Mouse (Mus musculus): ENCODE data around the gene Ncapd2. TPM values are rescaled to one million over a fixed set of nuclear protein-coding genes. Genes with fewer than 3 reads are reported as not detected.
"Not testable (repeated sequence)": the region's sequence is repeated elsewhere in the genome, so short reads cannot be mapped to it uniquely, and the experiment has no call there.

Gene Ncapd2
- polyA plus RNA-seq, 1 experiment from 2014 or later: 142 TPM

- no peak for ATAC-seq (ENCODE audit: low FRiP score)
- Histone ChIP-seq H3K9me3 (replicated peaks) (no peaks in the 10 kb centered on the region), H3K27ac (no peak overlapping the region), H3K36me3 (peaks cover 96% of the 10 kb centered on the region), H3K4me2 (replicated peaks) (no peak overlapping the region), H3K4me1 (peaks cover 3% of the 10 kb centered on the region), H3K27me3 (no peaks in the 10 kb centered on the region), H3K4me3 (no peak overlapping the region), H3K9ac (no peak overlapping the region)
- 95% methylated on average over 2 of the region's 2 CpGs for WGBS
These were observed 19.0 kb downstream of the Ncapd2 start for GRCm38 (mm10) chr6:125172474-125172873.

- Histone ChIP-seq H3K4me2 (replicated peaks) (no peak overlapping the region), H3K4me3 (no peak overlapping the region), H3K4me1 (peaks cover 20% of the 10 kb centered on the region), H3K27me3 (no peaks in the 10 kb centered on the region), H3K27ac (no peak overlapping the region), H3K36me3 (peaks cover 73% of the 10 kb centered on the region), H3K9me3 (replicated peaks) (no peaks in the 10 kb centered on the region), H3K9ac (no peak overlapping the region)
- ATAC-seq (ENCODE audit: low FRiP score): no peak
- WGBS: 82% methylated on average over 6 of the region's 6 CpGs
These were observed 21.3 kb downstream of the Ncapd2 start for GRCm38 (mm10) chr6:125170194-125170593.

GRCm38 (mm10) chr6:125168086-125168485 lies 23.4 kb downstream of the Ncapd2 start:
- WGBS: 97% methylated on average over 14 of the region's 14 CpGs
- no peak overlapping the region for H3K4me3 ChIP-seq
- H3K9me3 ChIP-seq (replicated peaks): no peaks in the 10 kb centered on the region
- no peak overlapping the region for H3K27ac ChIP-seq
- peaks cover 60% of the 10 kb centered on the region for H3K36me3 ChIP-seq
- no peaks in the 10 kb centered on the region for H3K27me3 ChIP-seq
- H3K4me1 ChIP-seq: peaks cover 30% of the 10 kb centered on the region
- no peak overlapping the region for H3K4me2 ChIP-seq (replicated peaks)
- no peak for ATAC-seq (ENCODE audit: low FRiP score)
- no peak overlapping the region for H3K9ac ChIP-seq

- ATAC-seq (ENCODE audit: low FRiP score): 0 out of 2 replicates have a peak, but pooled peaks have one; percentile 2
- Histone ChIP-seq H3K4me2 (replicated peaks) (peak overlapping the region; percentile 96), H3K27me3 (no peaks in the 10 kb centered on the region), H3K4me3 (peak overlapping the region; percentile 92; the same call in 1 of the 2 replicates), H3K9me3 (replicated peaks) (no peaks in the 10 kb centered on the region), H3K27ac (peak overlapping the region; percentile 95), H3K36me3 (peaks cover 52% of the 10 kb centered on the region), H3K9ac (peak overlapping the region; percentile 98), H3K4me1 (peaks cover 30% of the 10 kb centered on the region)
- 15% methylated on average over 10 of the region's 10 CpGs for WGBS
These were observed 24.4 kb downstream of the Ncapd2 start for GRCm38 (mm10) chr6:125166861-125167650.

GRCm38 (mm10) chr6:125166051-125166751 lies 25.3 kb downstream of the Ncapd2 start, which contains the start of gene Gapdh:
TSS of gene Gapdh (minus strand) at chr6:125166467.
- under 1% methylated on average over 18 of the region's 18 CpGs for WGBS
- Histone ChIP-seq H3K27ac (peak within 1 kb of the TSS; percentile 95), H3K4me2 (replicated peaks) (peak within 1 kb of the TSS; percentile 96), H3K27me3 (no peaks in the 10 kb centered on the region), H3K36me3 (peaks cover 48% of the 10 kb centered on the region), H3K4me3 (peak within 1 kb of the TSS; percentile 92), H3K9me3 (replicated peaks) (no peaks in the 10 kb centered on the region), H3K4me1 (peaks cover 33% of the 10 kb centered on the region), H3K9ac (peak within 1 kb of the TSS; percentile 98)
- peak; percentile 2; the same call in 1 of the 2 replicates for ATAC-seq (ENCODE audit: low FRiP score)

GRCm38 (mm10) chr6:125165328-125165891 lies 26.1 kb downstream of the Ncapd2 start:
- peaks cover 39% of the 10 kb centered on the region for H3K4me1 ChIP-seq
- peak overlapping the region; percentile 95 for H3K27ac ChIP-seq
- peak overlapping the region; percentile 98 for H3K9ac ChIP-seq
- peaks cover 48% of the 10 kb centered on the region for H3K36me3 ChIP-seq
- ATAC-seq (ENCODE audit: low FRiP score): peak; percentile 93
- H3K4me2 ChIP-seq (replicated peaks): peak overlapping the region; percentile 96
- under 1% methylated on average over 36 of the region's 36 CpGs for WGBS
- H3K4me3 ChIP-seq: peak overlapping the region; percentile 92
- no peaks in the 10 kb centered on the region for H3K27me3 ChIP-seq
- H3K9me3 ChIP-seq (replicated peaks): no peaks in the 10 kb centered on the region

DNA sequence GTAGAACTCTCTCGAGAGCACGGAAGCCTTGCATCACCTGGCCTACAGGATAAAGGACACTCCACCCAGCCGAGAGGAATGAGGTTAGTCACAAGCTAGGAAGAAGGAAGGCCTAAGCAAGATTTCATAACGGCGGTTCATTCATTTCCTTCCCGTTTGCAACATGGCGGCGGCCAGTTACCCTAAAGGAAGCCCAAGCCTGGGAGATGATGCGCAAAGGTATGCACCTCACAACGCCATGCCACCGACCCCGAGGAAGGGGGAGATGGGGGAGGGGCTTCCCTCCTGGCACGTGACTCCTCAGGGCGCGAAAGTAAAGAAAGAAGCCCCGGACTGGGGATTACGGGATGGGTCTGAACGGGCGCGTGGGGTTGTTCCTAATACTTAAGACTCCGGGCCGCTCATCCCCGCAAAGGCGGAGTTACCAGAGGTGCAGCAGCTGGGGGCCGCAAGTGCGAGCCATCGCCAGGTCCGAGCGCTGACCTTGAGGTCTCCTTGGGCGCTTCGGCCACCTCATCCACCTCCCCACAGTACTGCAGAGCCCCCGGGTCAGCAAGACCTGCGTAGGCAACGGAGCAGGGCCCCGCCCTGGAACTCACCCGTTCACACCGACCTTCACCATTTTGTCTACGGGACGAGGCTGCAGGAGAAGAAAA lies 26.7 kb downstream of the Ncapd2 start:
- ATAC-seq (ENCODE audit: low FRiP score): peak; percentile 46
- H3K36me3 ChIP-seq: peaks cover 47% of the 10 kb centered on the region
- peak overlapping the region; percentile 92 for H3K4me3 ChIP-seq
- H3K4me1 ChIP-seq: peaks cover 40% of the 10 kb centered on the region
- no peaks in the 10 kb centered on the region for H3K27me3 ChIP-seq
- H3K4me2 ChIP-seq (replicated peaks): peak overlapping the region; percentile 96
- H3K9ac ChIP-seq: peak overlapping the region; percentile 98
- WGBS: under 1% methylated on average over 39 of the region's 39 CpGs
- H3K9me3 ChIP-seq (replicated peaks): no peaks in the 10 kb centered on the region
- H3K27ac ChIP-seq: peak overlapping the region; percentile 95

GRCm38 (mm10) chr6:125163801-125164657 lies 27.5 kb downstream of the Ncapd2 start:
- H3K36me3 ChIP-seq: peaks cover 47% of the 10 kb centered on the region
- 6% methylated on average over 20 of the region's 20 CpGs for WGBS
- peak overlapping the region; percentile 96 for H3K4me2 ChIP-seq (replicated peaks)
- peak overlapping the region; percentile 92 for H3K4me3 ChIP-seq
- H3K27me3 ChIP-seq: no peaks in the 10 kb centered on the region
- no peak for ATAC-seq (ENCODE audit: low FRiP score)
- peak overlapping the region; percentile 98 for H3K9ac ChIP-seq
- peak overlapping the region; percentile 95 for H3K27ac ChIP-seq
- H3K4me1 ChIP-seq: peaks cover 40% of the 10 kb centered on the region
- H3K9me3 ChIP-seq (replicated peaks): no peaks in the 10 kb centered on the region

DNA sequence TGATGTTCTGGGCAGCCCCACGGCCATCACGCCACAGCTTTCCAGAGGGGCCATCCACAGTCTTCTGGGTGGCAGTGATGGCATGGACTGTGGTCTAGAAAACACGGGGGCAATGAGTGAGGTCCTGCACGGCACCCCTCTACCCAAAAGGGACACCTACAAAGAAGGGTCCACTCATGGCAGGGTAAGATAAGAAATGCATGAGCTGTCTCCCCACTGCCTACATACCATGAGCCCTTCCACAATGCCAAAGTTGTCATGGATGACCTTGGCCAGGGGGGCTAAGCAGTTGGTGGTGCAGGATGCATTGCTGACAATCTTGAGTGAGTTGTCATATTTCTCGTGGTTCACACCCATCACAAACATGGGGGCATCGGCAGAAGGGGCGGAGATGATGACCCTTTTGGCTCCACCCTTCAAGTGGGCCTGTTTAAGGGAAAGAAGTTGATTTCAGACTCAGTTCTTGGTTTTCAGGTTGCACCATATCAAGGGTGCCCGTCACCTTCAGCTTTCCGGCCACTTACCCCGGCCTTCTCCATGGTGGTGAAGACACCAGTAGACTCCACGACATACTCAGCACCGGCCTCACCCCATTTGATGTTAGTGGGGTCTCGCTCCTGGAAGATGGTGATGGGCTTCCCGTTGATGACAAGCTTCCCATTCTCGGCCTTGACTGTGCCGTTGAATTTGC lies 28.7 kb downstream of the Ncapd2 start:
- H3K27ac ChIP-seq; ATAC-seq (ENCODE audit: low FRiP score); H3K4me2 ChIP-seq (replicated peaks); H3K9me3 ChIP-seq (replicated peaks); H3K27me3 ChIP-seq; H3K4me3 ChIP-seq; H3K9ac ChIP-seq: not testable (repeated sequence)
- H3K4me1 ChIP-seq: peaks cover 41% of the 10 kb centered on the region
- peaks cover 43% of the 10 kb centered on the region for H3K36me3 ChIP-seq
- WGBS: 77% methylated on average over 13 of the region's 16 CpGs

DNA sequence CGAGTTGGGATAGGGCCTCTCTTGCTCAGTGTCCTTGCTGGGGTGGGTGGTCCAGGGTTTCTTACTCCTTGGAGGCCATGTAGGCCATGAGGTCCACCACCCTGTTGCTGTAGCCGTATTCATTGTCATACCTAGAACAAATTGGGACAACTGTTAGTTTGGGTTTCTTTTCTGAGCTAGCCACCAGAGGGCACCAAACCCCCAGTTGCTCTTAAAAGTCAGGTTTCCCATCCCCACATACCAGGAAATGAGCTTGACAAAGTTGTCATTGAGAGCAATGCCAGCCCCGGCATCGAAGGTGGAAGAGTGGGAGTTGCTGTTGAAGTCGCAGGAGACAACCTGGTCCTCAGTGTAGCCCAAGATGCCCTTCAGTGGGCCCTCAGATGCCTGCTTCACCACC lies 29.5 kb downstream of the Ncapd2 start:
- ATAC-seq (ENCODE audit: low FRiP score); H3K4me3 ChIP-seq; H3K27ac ChIP-seq; H3K9me3 ChIP-seq (replicated peaks); H3K27me3 ChIP-seq; H3K4me2 ChIP-seq (replicated peaks); H3K9ac ChIP-seq: not testable (repeated sequence)
- WGBS: 7% methylated on average over 4 of the region's 5 CpGs
- Histone ChIP-seq H3K36me3 (peaks cover 43% of the 10 kb centered on the region), H3K4me1 (peaks cover 41% of the 10 kb centered on the region)

Measured in hindbrain, embryonic 12.5 days (tissue).